Mouse (Mus musculus) macrophage (primary cell): ENCODE measurements around the gene Spats2. TPM values are rescaled to one million over a fixed set of nuclear protein-coding genes. Genes with fewer than 3 reads are reported as not detected.
A peak's percentile ranks its signal among the peaks of the same experiment; 100 is the strongest.
"Not testable (repeated sequence)": the region's sequence is repeated elsewhere in the genome, so short reads cannot be mapped to it uniquely, and the experiment has no call there.

ENCODE experiments used
- H3K27ac ChIP-seq: fragments of 350-480 bp; formaldehyde crosslinking; 2 replicates; pipeline ENCODE4 v1.9.0; 2021
- H3K36me3 ChIP-seq: fragments of 350-480 bp; formaldehyde crosslinking; 2 replicates; pipeline ENCODE4 v1.9.0; 2021; ENCODE audit errors: inconsistent target
- H3K4me3 ChIP-seq: fragments of 350-480 bp; formaldehyde crosslinking; 2 replicates; pipeline ENCODE4 v1.9.0; 2021; ENCODE audit errors: inconsistent target
- H3K79me2 ChIP-seq: fragments of 350-480 bp; formaldehyde crosslinking; 2 replicates; pipeline ENCODE4 v1.9.0; 2021; ENCODE audit errors: inconsistent target
- WGBS: methylation state at CpG from one replicate; pipeline ENCODE4 v1.1.7; 2026; ENCODE audit warnings: inconsistent platforms; ENCODE audit not compliant: missing documents; 5-methylcytosine and 5-hydroxymethylcytosine counted together
- polyA plus RNA-seq: library from polyadenylated mRNA; stranded (reverse); fragments of 250-400 nt; gene quantifications from 3 replicates; pipeline ENCODE4 v1.2.4, GENCODE M21; 2018; ENCODE audit warnings: inconsistent platforms
- total RNA-seq, 78 experiments: library from RNA; depleted of rRNA; stranded (reverse); fragments of 250-400 nt; gene quantifications; 1 replicate in 9 of 78; 2 replicates in 24 of 78; 3 replicates in 43 of 78; 4 replicates in 2 of 78; pipeline ENCODE4 v1.2.4; 2018; ENCODE audit warnings: inconsistent platforms in 56 of 78

Spats2 gene
- total RNA-seq (2018; cell fraction: chromatin; rRNA removed), result 1 to 10 TPM in 23 of 26 experiments, under 1 TPM in 3; 0.58 to 7.9 (median 3.8) TPM
- 1 to 10 TPM; 2.0 to 4.2 (median 3.1) TPM for total RNA-seq (2018; cell fraction: cytosol; rRNA removed)
- total RNA-seq (2018; cell fraction: nucleus; rRNA removed), result 1 to 10 TPM in 25 of 26 experiments, under 1 TPM in 1; 0.86 to 5.4 (median 3.0) TPM
- polyA plus RNA-seq, result 2.7 to 4.0 TPM (median 3.2 TPM) in 3 replicates

DNA sequence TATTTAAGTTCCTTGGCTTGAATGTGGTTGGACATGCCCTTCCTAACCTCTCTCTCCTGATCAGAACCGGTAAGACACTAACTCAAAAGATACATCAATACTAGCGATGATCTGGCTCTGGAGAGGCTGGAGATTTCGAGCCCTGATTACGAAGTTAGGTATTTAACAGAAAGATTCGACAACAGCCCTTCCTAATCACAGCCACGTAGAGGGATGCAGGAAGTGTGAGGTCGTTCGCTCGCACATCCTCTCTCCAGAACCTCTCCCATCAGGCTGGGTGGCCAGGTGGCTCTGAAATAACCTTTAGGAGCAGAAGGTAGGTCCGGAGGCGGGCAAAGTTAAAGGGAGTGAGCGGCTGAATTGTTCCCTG is at the start of gene Spats2:
TSS of gene Spats2 (plus strand) at position 206 of the 370 bp plus-strand sequence.
- H3K36me3 ChIP-seq, result no peaks in the 10 kb centered on the region
- H3K27ac ChIP-seq, result no peak within 1 kb of the TSS
- H3K79me2 ChIP-seq, result no peaks in the 10 kb centered on the region
- WGBS, result 18% methylated on average over 12 of the region's 12 CpGs
- H3K4me3 ChIP-seq, result peak within 1 kb of the TSS; percentile 43

DNA sequence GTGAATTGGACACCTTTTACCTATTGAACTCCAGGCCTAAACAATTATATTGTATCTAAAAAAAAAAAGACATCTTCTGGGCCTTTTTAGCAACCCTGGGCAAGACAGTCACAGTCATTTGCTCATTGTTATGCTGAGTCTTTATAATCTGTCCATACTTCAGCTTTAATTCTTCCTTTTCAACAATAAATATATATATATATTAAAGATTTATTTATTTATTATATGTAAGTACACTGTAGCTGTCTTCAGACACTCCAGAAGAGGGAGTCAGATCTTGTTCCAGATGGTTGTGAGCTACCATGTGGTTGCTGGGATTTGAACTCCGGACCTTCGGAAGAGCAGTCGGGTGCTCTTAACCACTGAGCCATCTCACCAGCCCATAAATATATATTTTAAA is 49.7 kb upstream of the Spats2 start:
- WGBS, result no CpG with 5 or more reads among the region's 3 CpGs
- H3K36me3 ChIP-seq, H3K79me2 ChIP-seq, H3K27ac ChIP-seq, H3K4me3 ChIP-seq: not testable (repeated sequence)

DNA sequence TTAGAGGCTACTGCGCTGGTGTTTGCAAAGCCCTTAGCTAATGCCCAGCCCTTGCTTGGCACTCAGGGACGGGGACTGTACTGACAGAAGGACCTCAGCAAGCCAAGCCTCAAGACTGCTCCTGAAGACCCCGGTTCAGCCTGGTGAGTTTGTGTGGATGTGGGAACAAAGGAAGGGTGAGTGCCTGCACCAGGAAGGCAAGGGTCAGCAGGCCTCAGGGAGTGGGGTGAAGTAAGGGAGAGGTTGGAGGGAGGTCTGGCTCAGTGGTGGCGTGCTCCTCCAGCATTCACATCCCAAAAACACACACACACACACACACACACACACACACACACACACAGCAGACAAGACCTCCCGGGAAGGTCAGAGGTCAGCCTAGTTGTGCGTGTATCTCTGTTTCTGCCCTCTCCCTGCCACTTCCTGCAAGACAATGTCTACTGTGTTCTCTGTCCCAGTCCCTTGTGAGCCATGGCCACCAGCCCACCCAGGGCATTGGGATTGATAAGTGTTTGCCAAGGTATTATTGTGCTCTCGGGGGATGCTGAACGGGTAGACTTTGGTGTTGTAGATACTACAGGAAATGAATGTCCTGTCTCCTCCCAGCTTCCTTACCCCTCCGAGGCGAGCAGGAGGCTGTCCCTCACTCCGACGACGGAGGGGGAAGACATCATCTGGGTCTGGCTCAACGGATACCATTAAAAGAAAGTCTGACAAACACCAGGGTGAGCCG is 47.4 kb upstream of the Spats2 start:
- no peak overlapping the region for H3K4me3 ChIP-seq
- no peaks in the 10 kb centered on the region for H3K36me3 ChIP-seq
- H3K79me2 ChIP-seq, result peaks cover 8% of the 10 kb centered on the region; the same call in 1 of the 2 replicates
- 89% methylated on average over 15 of the region's 15 CpGs for WGBS
- no peak overlapping the region for H3K27ac ChIP-seq

DNA sequence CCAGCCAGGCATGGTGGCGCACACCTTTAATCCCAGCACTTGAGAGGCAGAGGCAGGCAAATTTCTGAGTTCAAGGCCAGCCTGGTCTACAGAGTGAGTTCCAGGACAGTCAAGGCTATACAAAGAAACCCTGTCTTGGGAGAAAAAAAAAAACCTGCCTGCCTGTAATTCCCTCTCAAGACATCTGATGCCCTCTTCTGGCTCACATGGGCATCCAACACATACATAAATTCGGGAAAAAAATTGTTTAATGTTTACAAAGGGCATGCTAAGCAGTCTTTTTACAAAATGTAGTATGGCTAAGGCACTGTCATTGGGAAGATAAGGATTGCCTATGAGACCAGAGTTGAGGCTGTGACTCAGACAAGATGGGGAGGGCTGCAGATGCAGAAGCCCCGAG is 45.9 kb upstream of the Spats2 start:
- no peak overlapping the region for H3K27ac ChIP-seq
- no peaks in the 10 kb centered on the region for H3K36me3 ChIP-seq
- 73% methylated on average over 2 of the region's 3 CpGs for WGBS
- peaks cover 8% of the 10 kb centered on the region; the same call in 1 of the 2 replicates for H3K79me2 ChIP-seq
- H3K4me3 ChIP-seq, result no peak overlapping the region

DNA sequence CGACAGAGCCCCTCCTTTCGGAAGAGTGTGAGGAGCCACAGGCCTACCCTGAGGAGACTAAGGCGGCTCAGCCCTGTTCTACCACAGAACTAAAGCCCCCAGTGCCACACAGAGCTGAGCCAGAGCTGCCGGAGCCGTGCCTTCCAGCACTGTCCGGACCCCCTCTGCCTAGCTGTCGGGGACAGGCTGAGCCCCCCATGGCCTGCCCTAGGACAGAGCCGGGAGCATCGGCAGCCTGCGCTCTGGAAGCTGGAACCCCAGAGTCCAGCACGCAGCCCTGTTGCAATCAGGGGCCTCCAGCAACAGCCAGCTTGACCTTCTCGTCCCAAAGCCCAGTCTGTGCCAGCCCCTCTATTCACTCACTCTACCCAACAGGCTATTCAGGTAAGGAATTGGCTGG is 43.4 kb upstream of the Spats2 start:
- 95% methylated on average over 12 of the region's 12 CpGs for WGBS
- H3K36me3 ChIP-seq, result no peaks in the 10 kb centered on the region

DNA sequence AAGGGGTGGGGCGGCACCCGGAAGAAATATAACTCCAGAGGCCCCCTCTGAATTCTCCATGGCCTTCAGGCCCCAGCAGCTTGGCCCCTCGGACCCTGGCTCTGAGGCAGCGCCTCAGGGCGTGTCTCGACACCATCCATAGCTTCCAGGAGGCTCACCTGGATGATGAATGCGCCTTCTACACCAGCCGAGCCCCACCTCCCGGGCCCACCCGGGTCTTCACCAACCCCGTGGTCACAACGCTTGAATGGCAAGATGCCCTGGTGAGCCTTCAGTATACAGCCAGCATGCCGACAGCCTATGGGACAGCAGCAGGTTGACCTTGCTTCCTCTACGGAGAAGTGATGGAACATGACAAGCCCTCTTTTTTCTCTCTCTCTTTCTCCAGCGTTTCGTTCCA is 42.9 kb upstream of the Spats2 start:
- Histone ChIP-seq H3K4me3 (no peak overlapping the region), H3K27ac (no peak overlapping the region), H3K79me2 (no peaks in the 10 kb centered on the region), H3K36me3 (no peaks in the 10 kb centered on the region)
- 94% methylated on average over 16 of the region's 16 CpGs for WGBS

More for the DNA sequence above, 43.4 kb upstream of the Spats2 start:
- H3K4me3 ChIP-seq, result no peak overlapping the region
- no peak overlapping the region for H3K27ac ChIP-seq
- no peaks in the 10 kb centered on the region for H3K79me2 ChIP-seq

DNA sequence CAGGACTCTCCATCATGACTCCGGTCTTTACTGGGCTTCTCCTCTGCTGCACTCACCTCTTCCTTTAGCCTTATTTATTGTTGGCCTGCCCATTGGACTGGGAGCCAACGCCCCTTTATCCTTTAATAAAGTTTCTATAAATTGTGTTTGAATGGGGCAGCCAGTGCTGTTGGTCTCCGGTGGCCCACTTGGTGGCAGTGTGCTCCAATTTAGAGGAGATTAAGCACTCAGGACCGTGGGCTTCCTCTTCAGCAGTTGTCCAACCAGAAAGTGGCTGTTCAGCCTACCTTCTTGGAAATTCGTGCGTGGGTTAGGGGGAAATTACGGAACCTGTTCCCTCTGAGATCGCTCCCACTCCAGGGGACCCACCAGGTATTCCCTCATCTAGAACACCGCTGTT is 42.5 kb upstream of the Spats2 start:
- Histone ChIP-seq H3K4me3 (no peak overlapping the region), H3K36me3 (no peaks in the 10 kb centered on the region), H3K79me2 (no peaks in the 10 kb centered on the region), H3K27ac (no peak overlapping the region)
- WGBS, result 68% methylated on average over 9 of the region's 9 CpGs

DNA sequence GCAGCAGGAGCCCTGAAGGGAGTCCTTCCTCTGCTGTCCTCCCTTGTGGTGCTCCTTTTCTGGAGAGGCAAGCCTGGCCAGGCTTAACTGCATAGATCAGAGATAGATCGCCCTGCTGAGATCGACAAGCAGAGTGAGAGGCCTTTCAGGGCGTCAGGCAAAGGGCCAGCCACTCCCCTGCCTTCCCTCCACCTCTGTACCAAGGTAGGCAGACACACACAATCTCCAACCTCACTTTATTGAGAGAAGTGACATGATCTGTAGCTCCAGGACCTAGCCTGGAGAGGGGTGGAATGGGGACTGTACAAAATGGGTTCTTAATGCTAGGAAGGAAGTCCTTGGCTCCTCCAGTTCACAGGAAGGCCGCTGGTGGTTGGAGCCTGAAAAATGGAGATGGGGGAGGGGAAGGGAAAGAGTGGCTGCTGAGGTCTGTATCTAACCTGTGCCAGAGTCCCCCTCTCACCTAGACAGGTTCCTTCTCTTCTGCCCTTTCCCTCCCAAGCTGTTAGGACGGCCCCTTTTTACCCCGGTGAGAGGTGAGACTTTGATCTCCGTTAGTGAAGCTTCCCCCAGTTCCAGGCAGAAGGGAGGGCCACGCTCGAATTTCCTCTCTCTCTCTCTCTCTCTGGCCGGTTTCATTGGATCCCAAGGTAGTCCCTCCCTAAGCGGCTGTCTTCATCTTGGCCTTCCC is 41.7 kb upstream of the Spats2 start:
- no peak overlapping the region for H3K4me3 ChIP-seq
- H3K36me3 ChIP-seq, result no peaks in the 10 kb centered on the region
- no peak overlapping the region for H3K27ac ChIP-seq
- no peaks in the 10 kb centered on the region for H3K79me2 ChIP-seq
- WGBS, result 46% methylated on average over 7 of the region's 11 CpGs

DNA sequence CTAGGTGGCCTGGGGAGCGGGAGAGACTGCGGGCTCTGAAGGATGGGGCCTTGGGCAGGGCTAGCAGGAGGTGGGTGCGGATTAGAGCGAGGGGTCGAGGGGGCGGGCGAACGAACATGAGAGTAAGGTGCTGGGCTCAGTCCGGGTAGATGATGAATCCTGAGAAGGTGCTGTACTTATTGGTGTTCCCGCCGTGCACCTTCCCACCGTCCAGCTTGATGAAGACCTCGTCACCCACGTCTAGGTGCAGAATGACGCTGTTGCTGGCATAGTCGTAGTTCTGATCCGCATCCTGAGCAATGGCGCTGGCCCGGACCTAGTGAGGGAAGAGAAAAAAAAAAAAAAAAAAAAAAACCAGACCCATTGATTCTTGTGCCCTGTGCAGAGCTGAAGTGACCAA is 41.1 kb upstream of the Spats2 start:
- Histone ChIP-seq H3K79me2 (no peaks in the 10 kb centered on the region), H3K27ac (no peak overlapping the region), H3K4me3 (no peak overlapping the region), H3K36me3 (no peaks in the 10 kb centered on the region)
- WGBS, result 48% methylated on average over 18 of the region's 19 CpGs

DNA sequence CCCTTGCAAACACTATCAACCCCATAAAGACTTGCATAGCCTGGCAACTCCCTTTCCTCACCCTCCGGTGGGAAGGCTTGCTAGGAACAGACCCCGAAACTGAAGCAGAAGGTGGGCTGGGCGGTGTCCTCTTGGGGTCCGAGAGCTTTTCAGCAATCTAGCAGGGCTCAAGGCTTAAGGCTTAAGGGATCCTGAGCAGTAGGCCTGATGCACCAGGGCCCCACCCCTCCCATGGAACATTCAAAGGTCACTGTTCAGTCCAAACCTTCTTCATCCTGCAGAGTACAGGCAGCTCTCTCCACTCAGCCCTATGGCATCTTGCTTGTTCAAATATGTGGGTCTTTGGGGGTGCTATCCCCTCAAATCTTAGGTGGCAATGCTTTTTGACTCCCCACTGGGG is 39.7 kb upstream of the Spats2 start:
- Histone ChIP-seq H3K36me3 (no peaks in the 10 kb centered on the region), H3K79me2 (no peaks in the 10 kb centered on the region), H3K4me3 (no peak overlapping the region), H3K27ac (no peak overlapping the region)
- 98% methylated on average over 4 of the region's 4 CpGs for WGBS

DNA sequence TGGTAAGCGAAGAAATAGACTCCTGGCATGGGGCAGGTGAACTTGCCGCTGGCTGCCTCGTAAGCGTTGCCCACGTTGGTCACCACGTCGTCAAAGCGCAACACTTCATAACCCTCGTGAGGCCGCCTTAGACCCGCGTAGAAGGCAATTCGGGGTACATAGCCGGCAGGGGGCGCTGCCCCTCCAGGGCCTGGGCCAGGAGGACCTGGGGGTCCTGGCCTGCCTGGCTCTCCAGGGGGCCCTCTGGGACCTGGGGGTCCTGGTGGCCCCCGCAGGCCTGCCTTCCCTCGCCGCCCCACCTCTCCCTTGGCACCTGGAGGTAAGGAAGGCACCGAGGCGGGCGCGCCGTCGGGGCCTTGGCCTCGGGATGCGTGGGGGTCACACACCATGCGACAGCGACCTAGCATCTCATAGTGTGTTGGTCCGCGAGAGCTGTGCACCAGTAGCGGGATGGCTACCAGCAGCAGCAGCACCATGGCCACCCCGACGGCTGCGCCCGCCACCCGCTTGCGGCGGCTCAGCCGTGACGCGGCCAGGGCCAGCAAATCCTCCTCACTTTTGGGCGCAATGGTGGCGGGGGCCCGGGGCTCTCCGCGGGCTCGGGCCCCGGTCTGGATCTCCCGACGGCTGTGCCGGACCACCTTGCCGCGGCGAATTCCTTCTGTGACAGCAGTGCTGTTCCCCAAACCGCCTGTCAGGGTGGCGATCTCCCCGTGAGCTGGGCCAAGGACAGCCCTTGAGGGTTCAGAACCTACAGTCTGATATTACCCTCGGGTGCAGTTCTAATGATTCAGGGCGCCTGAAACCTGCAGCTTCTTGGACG is 38.3 kb upstream of the Spats2 start, which contains the start of gene C1ql4:
TSS of gene C1ql4 (minus strand) at position 565 of the 823 bp plus-strand sequence.
- Histone ChIP-seq H3K79me2 (no peaks in the 10 kb centered on the region), H3K36me3 (no peaks in the 10 kb centered on the region), H3K27ac (no peak within 1 kb of the TSS), H3K4me3 (no peak within 1 kb of the TSS)
- WGBS, result 20% methylated on average over 58 of the region's 60 CpGs

DNA sequence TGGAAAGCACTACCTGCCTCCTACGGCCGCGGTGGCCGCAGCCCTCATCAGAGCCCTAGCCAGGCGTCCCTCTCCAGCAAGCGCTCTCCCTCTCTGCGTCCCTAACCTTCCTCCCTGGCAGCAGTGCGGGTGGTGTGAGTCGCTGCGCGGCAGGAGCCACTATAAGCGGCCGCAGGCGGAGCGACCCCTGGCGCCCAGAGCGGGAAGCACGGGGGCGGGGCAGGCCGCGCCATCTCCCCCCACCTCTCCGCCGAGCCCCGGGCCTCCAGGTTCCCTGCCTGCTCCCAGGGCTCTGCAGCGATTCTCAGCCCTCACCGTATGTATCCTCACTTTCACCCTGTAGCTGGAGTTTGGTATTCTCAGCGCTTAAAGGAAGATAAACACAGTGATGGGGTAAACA is 37.4 kb upstream of the Spats2 start:
- under 1% methylated on average over 26 of the region's 27 CpGs for WGBS
- no peak overlapping the region for H3K27ac ChIP-seq
- H3K4me3 ChIP-seq, result no peak overlapping the region
- H3K79me2 ChIP-seq, result no peaks in the 10 kb centered on the region
- no peaks in the 10 kb centered on the region for H3K36me3 ChIP-seq

DNA sequence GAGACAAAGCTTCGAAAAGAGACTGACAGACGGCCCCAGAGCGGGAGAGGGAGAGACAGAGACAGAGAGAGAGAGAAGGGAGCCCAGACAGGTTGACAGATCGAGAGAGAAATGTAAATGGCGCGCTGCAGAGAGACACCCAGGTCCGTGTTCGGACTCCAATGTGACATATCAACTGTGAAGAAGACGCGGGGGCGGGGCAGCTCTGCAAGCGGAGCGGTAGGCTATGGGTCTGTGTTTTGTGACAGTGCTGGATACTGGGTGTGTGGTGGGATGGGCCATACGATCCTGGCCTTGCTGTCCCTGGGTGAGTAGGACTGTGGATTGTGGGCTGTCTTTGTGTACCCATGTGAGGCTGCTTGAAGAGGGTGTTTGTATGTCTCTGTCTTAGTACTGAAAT is 36.6 kb upstream of the Spats2 start:
- no peak overlapping the region for H3K27ac ChIP-seq
- no peaks in the 10 kb centered on the region for H3K36me3 ChIP-seq
- 55% methylated on average over 14 of the region's 14 CpGs for WGBS
- H3K79me2 ChIP-seq, result no peaks in the 10 kb centered on the region
- H3K4me3 ChIP-seq, result no peak overlapping the region

DNA sequence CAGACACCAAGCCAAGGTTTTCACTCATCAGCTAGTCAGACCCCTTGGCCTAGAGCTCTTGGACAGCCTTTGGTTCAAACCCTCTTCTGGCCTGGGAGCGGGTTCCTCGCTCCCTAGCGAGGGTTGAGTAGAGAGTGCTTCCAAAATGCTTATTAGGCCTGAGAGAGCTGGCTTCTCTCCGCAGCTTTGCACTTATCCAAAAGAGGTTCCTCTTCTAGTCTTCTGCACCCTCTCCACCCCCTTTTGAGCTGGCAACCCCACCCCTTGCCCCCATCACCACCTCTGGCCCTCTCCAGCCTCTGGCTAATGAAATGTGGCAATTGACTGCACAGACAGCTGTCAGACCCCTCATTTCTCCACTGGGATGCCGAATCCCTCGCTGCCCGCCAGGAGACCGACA is 32.8 kb upstream of the Spats2 start, which contains the start of gene Dnajc22:
TSS of gene Dnajc22 (plus strand) at position 301 of the 400 bp plus-strand sequence.
- WGBS, result 84% methylated on average over 8 of the region's 8 CpGs
- H3K27ac ChIP-seq, result no peak within 1 kb of the TSS
- no peaks in the 10 kb centered on the region for H3K79me2 ChIP-seq
- peak within 1 kb of the TSS; percentile 18; the same call in 1 of the 2 replicates for H3K4me3 ChIP-seq
- no peaks in the 10 kb centered on the region for H3K36me3 ChIP-seq
